Mouse (Mus musculus) forebrain, embryonic 10.5 days (tissue): ENCODE measurements around the gene Olfr394. TPM values are rescaled to one million over a fixed set of nuclear protein-coding genes. Genes with fewer than 3 reads are reported as not detected.
"Not testable (repeated sequence)": the region's sequence is repeated elsewhere in the genome, so short reads cannot be mapped to it uniquely, and the experiment has no call there.

Experiments used
- DNase-seq: peaks from one replicate; pipeline ENCODE4 v3.0.0-alpha.2; 2017; ENCODE audit warnings: low spot score; ENCODE audit errors: extremely low spot score
- H3K27ac ChIP-seq: fragments of 300-500 bp; sonication (generic); 2 replicates; pipeline ENCODE4 v1.5.1; 2016; ENCODE audit warnings: mild to moderate bottlenecking
- H3K27me3 ChIP-seq: fragments of 300-500 bp; sonication (generic); 2 replicates; pipeline ENCODE4 v1.6.1; 2016; ENCODE audit warnings: mild to moderate bottlenecking; ENCODE audit not compliant: poor library complexity, severe bottlenecking
- H3K36me3 ChIP-seq: fragments of 300-500 bp; sonication (generic); replicated peaks from 2 replicates; pipeline ENCODE4 v1.6.1; 2016; ENCODE audit warnings: mild to moderate bottlenecking, moderate library complexity
- H3K4me1 ChIP-seq: fragments of 300-500 bp; sonication (generic); 2 replicates; pipeline ENCODE4 v1.6.1; 2016
- H3K4me3 ChIP-seq: fragments of 300-500 bp; sonication (generic); 2 replicates; pipeline ENCODE4 v1.5.1; 2016; ENCODE audit warnings: mild to moderate bottlenecking, moderate library complexity
- H3K9me3 ChIP-seq: fragments of 300-500 bp; sonication (generic); 2 replicates; pipeline ENCODE4 v1.6.1; 2016; ENCODE audit warnings: mild to moderate bottlenecking, moderate library complexity
- WGBS: fragments of 180-500 bp; shearing (Covaris S2); methylation state at CpG from one replicate; pipeline ENCODE4 v1.1.7; 2016; 5-methylcytosine and 5-hydroxymethylcytosine counted together
- polyA plus RNA-seq: library from polyadenylated mRNA; unstranded; fragments of >200 nt; fragmentation: Nextera tagmentation; extraction: Ambion mirVana; gene quantifications from 2 replicates; pipeline ENCODE4 v1.2.1, GENCODE M21; 2016

The Olfr394 gene
- polyA plus RNA-seq, result not detected in 2 replicates

- Histone ChIP-seq H3K27ac (no peak within 1 kb of the TSS), H3K4me1 (no peaks in the 10 kb centered on the region), H3K4me3 (no peak within 1 kb of the TSS), H3K27me3 (no peaks in the 10 kb centered on the region), H3K9me3 (peaks cover 30% of the 10 kb centered on the region), H3K36me3 (no peaks in the 10 kb centered on the region)
- whole genome bisulfite sequencing, result 93% methylated on average over 1 of the region's 1 CpGs
- DNase-seq, result no peak
These were observed at the start of gene Olfr394 for GRCm38 (mm10) chr11:73890671-73891070. Gene Olfr394, minus strand, starts transcription at chr11:73890771.

DNA sequence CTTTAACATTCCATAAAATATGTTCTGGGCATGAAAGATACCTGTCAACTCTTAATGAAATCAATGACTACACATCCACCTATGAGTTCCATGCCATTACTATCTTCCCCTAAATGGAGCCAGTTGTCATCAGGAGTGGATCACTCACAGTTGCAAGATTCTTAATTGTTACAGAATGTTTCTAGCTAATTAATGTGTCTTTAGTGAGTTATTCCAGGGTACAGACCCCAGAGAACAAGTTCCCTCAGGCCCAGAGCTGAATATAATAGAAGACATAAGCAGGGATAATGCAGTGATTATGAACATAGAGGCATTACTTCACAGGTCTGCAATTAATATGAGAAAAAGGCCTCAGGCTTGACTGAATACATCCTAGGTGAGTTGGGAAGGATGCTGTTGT is 45.8 kb upstream of the Olfr394 start, which contains the start of gene Olfr23:
Gene Olfr23, plus strand, starts transcription at position 301 of the 400 bp plus-strand sequence.
- H3K4me1 ChIP-seq, result no peaks in the 10 kb centered on the region
- H3K9me3 ChIP-seq, result peaks cover 38% of the 10 kb centered on the region
- no peak within 1 kb of the TSS for H3K27ac ChIP-seq
- no peak within 1 kb of the TSS for H3K4me3 ChIP-seq
- H3K27me3 ChIP-seq, result no peaks in the 10 kb centered on the region
- no peak for DNase-seq
- no peaks in the 10 kb centered on the region for H3K36me3 ChIP-seq

DNA sequence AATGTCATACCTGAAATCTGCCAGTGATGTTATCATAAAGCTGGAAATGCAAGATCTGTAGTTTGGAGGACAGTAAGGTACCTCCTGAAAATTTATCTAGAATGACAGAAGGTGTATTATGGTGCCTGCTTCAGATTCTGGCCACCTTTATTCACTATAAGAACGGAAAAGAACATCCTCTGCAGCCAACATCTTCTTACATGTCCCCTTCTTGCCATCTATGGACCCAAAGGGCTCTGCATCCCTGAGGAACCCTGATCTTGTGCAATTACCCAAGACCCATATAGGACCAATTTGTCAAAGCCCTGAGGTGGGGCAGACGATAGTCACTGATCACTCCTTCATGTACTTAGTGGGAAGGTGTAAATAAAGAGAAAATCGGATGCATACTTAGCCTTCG is 18.6 kb upstream of the Olfr394 start, which contains the start of gene Olfr395:
Gene Olfr395, minus strand, starts transcription at position 101 of the 400 bp plus-strand sequence.
- WGBS, result 80% methylated on average over 4 of the region's 4 CpGs
- DNase-seq, H3K36me3 ChIP-seq, H3K4me3 ChIP-seq, H3K27ac ChIP-seq, H3K27me3 ChIP-seq, H3K4me1 ChIP-seq: not testable (repeated sequence)
- peaks cover 26% of the 10 kb centered on the region for H3K9me3 ChIP-seq

- Histone ChIP-seq H3K4me1 (no peaks in the 10 kb centered on the region), H3K27ac (no peak within 1 kb of the TSS), H3K27me3 (no peaks in the 10 kb centered on the region), H3K9me3 (peaks cover 16% of the 10 kb centered on the region; the same call in 1 of the 2 replicates), H3K36me3 (no peaks in the 10 kb centered on the region), H3K4me3 (no peak within 1 kb of the TSS)
- DNase-seq, result no peak
These were observed 39.2 kb downstream of the Olfr394 start, which contains the start of gene Olfr393 for GRCm38 (mm10) chr11:73851354-73851753. Gene Olfr393, minus strand, starts transcription at chr11:73851454.

Other genes with a start within 250 kb of the Olfr394 start
- gene Zfp735, start 202.0 kb downstream of the Olfr394 start, polyA plus RNA-seq, result not detected in 2 replicates
- gene Olfr389, start 110.1 kb downstream of the Olfr394 start, polyA plus RNA-seq, result not detected in 2 replicates
- not detected in 2 replicates for gene Olfr390, start 107.8 kb downstream of the Olfr394 start, polyA plus RNA-seq
- gene Olfr391-ps, start 87.7 kb downstream of the Olfr394 start, polyA plus RNA-seq, result not detected in 2 replicates
- not detected in 2 replicates for gene Olfr392, start 73.7 kb downstream of the Olfr394 start, polyA plus RNA-seq
- not detected in 2 replicates for gene Olfr393, start 39.3 kb downstream of the Olfr394 start, polyA plus RNA-seq
- not detected in 2 replicates for gene Olfr395, start 18.5 kb upstream of the Olfr394 start, polyA plus RNA-seq
- not detected in 2 replicates for gene Olfr23, start 45.9 kb upstream of the Olfr394 start, polyA plus RNA-seq
- gene Olfr397, start 70.0 kb upstream of the Olfr394 start, polyA plus RNA-seq, result not detected in 2 replicates
- gene Olfr398, start 99.6 kb upstream of the Olfr394 start, polyA plus RNA-seq, result not detected in 2 replicates
- gene Olfr139, start 165.8 kb upstream of the Olfr394 start, polyA plus RNA-seq, result not detected in 2 replicates
- gene Olfr399, start 165.8 kb upstream of the Olfr394 start, polyA plus RNA-seq, result not detected in 2 replicates
- gene Zfp616, start 179.2 kb upstream of the Olfr394 start, polyA plus RNA-seq, result not detected in 2 replicates
- not detected in 2 replicates for gene Olfr401, start 222.9 kb upstream of the Olfr394 start, polyA plus RNA-seq